Mouse (Mus musculus) embryonic facial prominence, embryonic 12.5 days (tissue): Measurements from ENCODE around the gene Axin2. TPM values are rescaled to one million over a fixed set of nuclear protein-coding genes. Genes with fewer than 3 reads are reported as not detected.

ENCODE experiments used
- ATAC-seq: fragments of 200-750 bp; cut with Nextera tagmentation; 2 replicates; pipeline ENCODE4 v1.8.0; 2017; ENCODE audit not compliant: insufficient number of reproducible peaks, insufficient read depth, low FRiP score, low TSS enrichment
- H3K27ac ChIP-seq: fragments of 300-500 bp; sonication (generic); 2 replicates; pipeline ENCODE4 v1.5.1; 2016; ENCODE audit warnings: mild to moderate bottlenecking
- H3K27me3 ChIP-seq: fragments of 300-500 bp; sonication (generic); 2 replicates; pipeline ENCODE4 v1.6.1; 2016; ENCODE audit warnings: mild to moderate bottlenecking, moderate library complexity
- H3K36me3 ChIP-seq: fragments of 300-500 bp; sonication (generic); 2 replicates; pipeline ENCODE4 v1.6.1; 2016; ENCODE audit warnings: mild to moderate bottlenecking
- H3K4me1 ChIP-seq: fragments of 300-500 bp; sonication (generic); 2 replicates; pipeline ENCODE4 v1.6.1; 2016
- H3K4me2 ChIP-seq: fragments of 300-500 bp; sonication (generic); replicated peaks from 2 replicates; pipeline ENCODE4 v1.6.1; 2016; ENCODE audit warnings: mild to moderate bottlenecking, moderate library complexity
- H3K4me3 ChIP-seq: fragments of 300-500 bp; sonication (generic); 2 replicates; pipeline ENCODE4 v1.5.1; 2016; ENCODE audit warnings: mild to moderate bottlenecking
- H3K9ac ChIP-seq: fragments of 300-500 bp; sonication (generic); 2 replicates; pipeline ENCODE4 v1.6.1; 2016; ENCODE audit warnings: mild to moderate bottlenecking, moderate library complexity
- H3K9me3 ChIP-seq: fragments of 300-500 bp; sonication (generic); 2 replicates; pipeline ENCODE4 v1.6.1; 2016; ENCODE audit warnings: mild to moderate bottlenecking, moderate library complexity
- WGBS: fragments of 180-500 bp; shearing (Covaris S2); methylation state at CpG from one replicate; pipeline ENCODE4 v1.1.7; 2016; 5-methylcytosine and 5-hydroxymethylcytosine counted together
- polyA plus RNA-seq: library from polyadenylated mRNA; unstranded; fragments of >200 nt; fragmentation: Nextera tagmentation; extraction: Ambion mirVana; gene quantifications from 2 replicates; pipeline ENCODE4 v1.2.1, GENCODE M21; 2016

The Axin2 gene
- polyA plus RNA-seq, 1 experiment from 2014 or later: 17.5 TPM

DNA sequence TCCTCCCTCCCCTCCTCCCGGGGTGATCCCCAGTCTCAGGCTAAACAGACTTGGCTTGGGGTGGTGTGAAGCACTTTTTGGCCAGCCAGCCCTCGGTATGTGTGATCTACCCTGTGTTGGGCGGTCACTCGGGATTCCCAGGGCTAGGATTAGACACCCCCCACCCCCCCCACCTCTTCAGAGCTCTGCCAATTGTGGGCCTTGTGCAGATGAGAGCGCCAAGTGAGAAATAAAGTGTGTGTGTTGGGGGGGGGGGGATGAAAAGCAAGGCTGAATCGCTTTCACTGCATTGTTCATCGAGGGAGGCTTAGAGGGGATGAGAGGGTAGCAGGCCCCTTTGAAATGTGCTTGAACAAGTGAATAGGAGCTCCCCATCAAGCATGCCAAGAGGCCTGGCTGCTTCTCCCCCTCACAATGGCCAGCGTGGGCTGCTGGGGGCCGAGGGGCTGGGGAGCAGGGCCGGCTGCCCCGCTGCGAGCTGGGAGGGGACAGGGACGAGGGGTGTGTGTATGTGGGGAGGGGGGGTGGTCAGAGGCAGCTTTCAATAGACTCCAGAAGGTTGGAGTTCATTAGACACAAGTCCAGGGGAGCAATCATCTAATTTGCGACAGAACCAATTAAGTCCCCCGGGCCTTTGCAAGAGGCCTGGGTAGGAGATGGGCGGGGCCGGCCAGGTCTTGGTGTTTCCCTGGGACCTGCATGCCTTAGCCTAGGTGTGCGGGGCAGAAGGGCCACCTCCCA, 15.1 kb downstream of the Axin2 start:
- WGBS: 37% methylated on average over 18 of the region's 18 CpGs
- Histone ChIP-seq H3K27me3 (no peaks in the 10 kb centered on the region), H3K4me3 (no peak overlapping the region), H3K36me3 (peaks cover 73% of the 10 kb centered on the region), H3K27ac (peak overlapping the region; percentile 61; the same call in 1 of the 2 replicates), H3K9ac (no peak overlapping the region), H3K4me1 (peaks cover 46% of the 10 kb centered on the region), H3K9me3 (no peaks in the 10 kb centered on the region), H3K4me2 (peak overlapping the region; percentile 16)
- ATAC-seq: peak; percentile 41; the same call in 1 of the 2 replicates

GRCm38 (mm10) chr11:108936016-108936792, 16.1 kb downstream of the Axin2 start:
- Histone ChIP-seq H3K4me2 (no peak overlapping the region), H3K27me3 (no peaks in the 10 kb centered on the region), H3K9ac (no peak overlapping the region), H3K9me3 (no peaks in the 10 kb centered on the region), H3K27ac (peak overlapping the region; percentile 18; the same call in 1 of the 2 replicates), H3K4me3 (no peak overlapping the region), H3K4me1 (peaks cover 45% of the 10 kb centered on the region), H3K36me3 (peaks cover 72% of the 10 kb centered on the region)
- ATAC-seq: no peak
- WGBS: 45% methylated on average over 18 of the region's 18 CpGs

- no peaks in the 10 kb centered on the region for H3K9me3 ChIP-seq
- peak overlapping the region; percentile 50; the same call in 1 of the 2 replicates for H3K27ac ChIP-seq
- H3K4me1 ChIP-seq: peaks cover 20% of the 10 kb centered on the region
- WGBS: 61% methylated on average over 19 of the region's 19 CpGs
- peaks cover 79% of the 10 kb centered on the region for H3K36me3 ChIP-seq
- ATAC-seq: no peak
- H3K4me2 ChIP-seq: no peak overlapping the region
- no peaks in the 10 kb centered on the region for H3K27me3 ChIP-seq
- no peak overlapping the region for H3K9ac ChIP-seq
- no peak overlapping the region for H3K4me3 ChIP-seq
Measured at GRCm38 (mm10) chr11:108940655-108941412, 20.7 kb downstream of the Axin2 start.

- Histone ChIP-seq H3K9ac (no peak overlapping the region), H3K4me1 (peaks cover 13% of the 10 kb centered on the region), H3K27me3 (no peaks in the 10 kb centered on the region), H3K9me3 (no peaks in the 10 kb centered on the region), H3K27ac (no peak overlapping the region; the same call in 1 of the 2 replicates), H3K4me3 (no peak overlapping the region), H3K36me3 (peaks cover 89% of the 10 kb centered on the region), H3K4me2 (no peak overlapping the region)
- no peak for ATAC-seq
- WGBS: 94% methylated on average over 18 of the region's 18 CpGs
Measured at GRCm38 (mm10) chr11:108941836-108942235, 21.7 kb downstream of the Axin2 start.

GRCm38 (mm10) chr11:108943741-108944140, 23.6 kb downstream of the Axin2 start:
- H3K4me2 ChIP-seq: no peak overlapping the region
- no peaks in the 10 kb centered on the region for H3K9me3 ChIP-seq
- H3K9ac ChIP-seq: no peak overlapping the region
- no peak overlapping the region for H3K4me3 ChIP-seq
- peaks cover 84% of the 10 kb centered on the region for H3K36me3 ChIP-seq
- no peak for ATAC-seq
- H3K27ac ChIP-seq: 0 out of 2 replicates have a peak overlapping the region, but pooled peaks have one; percentile 17
- 89% methylated on average over 10 of the region's 11 CpGs for WGBS
- no peaks in the 10 kb centered on the region for H3K27me3 ChIP-seq
- peaks cover 31% of the 10 kb centered on the region for H3K4me1 ChIP-seq

- Histone ChIP-seq H3K27ac (no peak overlapping the region), H3K4me3 (no peak overlapping the region), H3K36me3 (peaks cover 83% of the 10 kb centered on the region), H3K4me1 (peaks cover 27% of the 10 kb centered on the region), H3K4me2 (no peak overlapping the region), H3K27me3 (no peaks in the 10 kb centered on the region), H3K9me3 (no peaks in the 10 kb centered on the region), H3K9ac (no peak overlapping the region)
- ATAC-seq: no peak
- 91% methylated on average over 9 of the region's 9 CpGs for WGBS
Measured at GRCm38 (mm10) chr11:108945666-108946065, 25.5 kb downstream of the Axin2 start.

DNA sequence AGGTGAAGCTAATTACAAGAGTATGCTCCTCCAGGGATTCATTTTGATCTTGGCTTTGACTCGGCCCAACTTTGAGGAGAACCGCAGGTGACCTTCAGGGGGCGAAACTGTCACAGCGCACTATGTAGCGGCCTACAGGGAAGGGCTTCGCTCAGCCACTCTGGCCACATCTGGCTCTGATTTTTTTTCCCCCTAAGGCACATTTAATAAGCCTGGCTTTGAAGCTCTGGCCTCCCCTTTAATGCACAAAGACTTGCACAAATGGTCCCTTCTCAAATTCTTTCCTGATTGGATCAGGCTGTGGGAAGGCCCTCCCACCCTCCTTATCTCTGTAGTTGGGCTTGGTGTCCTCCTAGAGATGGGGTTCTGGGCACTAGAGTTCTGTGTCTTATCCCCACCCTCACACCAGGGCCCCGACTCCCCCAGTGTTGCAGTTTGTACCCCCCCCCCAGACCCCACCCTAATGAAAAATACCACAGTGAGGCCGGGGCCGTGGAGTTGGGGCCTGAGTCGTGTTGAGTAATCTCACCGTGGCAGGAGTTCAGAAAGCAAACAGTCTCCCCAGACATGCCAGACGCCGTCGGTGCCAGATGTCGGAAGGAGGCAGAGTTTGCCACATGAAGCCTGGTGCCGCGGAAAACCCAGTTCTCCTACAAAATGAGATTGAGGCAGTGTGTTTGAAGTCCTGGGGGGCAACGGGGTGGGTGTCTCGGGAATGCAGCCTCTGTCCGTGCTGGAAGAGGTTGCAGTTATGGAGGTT, 27.5 kb downstream of the Axin2 start:
- peak overlapping the region; percentile 87 for H3K27ac ChIP-seq
- ATAC-seq: peak; percentile 69; the same call in 1 of the 2 replicates
- no peaks in the 10 kb centered on the region for H3K9me3 ChIP-seq
- H3K9ac ChIP-seq: no peak overlapping the region
- peaks cover 75% of the 10 kb centered on the region for H3K36me3 ChIP-seq
- peaks cover 25% of the 10 kb centered on the region for H3K4me1 ChIP-seq
- H3K27me3 ChIP-seq: no peaks in the 10 kb centered on the region
- H3K4me2 ChIP-seq: no peak overlapping the region
- no peak overlapping the region for H3K4me3 ChIP-seq
- 21% methylated on average over 20 of the region's 20 CpGs for WGBS

DNA sequence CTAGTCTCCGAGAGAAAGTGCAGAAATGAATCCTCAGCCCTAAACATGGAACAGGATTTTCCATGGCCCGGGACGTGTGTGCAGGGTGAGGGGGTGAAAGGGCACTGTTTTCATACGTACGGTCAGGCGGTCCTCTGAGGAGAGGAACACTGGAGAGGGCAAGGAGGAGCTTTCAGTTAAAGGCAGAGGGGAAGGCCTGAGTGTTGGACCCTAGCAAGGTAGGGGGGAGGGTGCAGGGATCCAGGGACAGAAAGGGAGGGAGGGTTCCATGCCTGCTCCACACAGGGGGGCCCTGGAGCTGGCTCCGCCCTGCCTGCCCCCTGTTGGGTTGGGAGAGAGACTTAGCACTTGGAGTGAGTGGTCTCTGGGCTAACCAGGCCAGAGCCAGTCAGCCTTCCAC, 28.4 kb downstream of the Axin2 start:
- Histone ChIP-seq H3K27ac (peak overlapping the region; percentile 87), H3K9ac (no peak overlapping the region), H3K4me1 (peaks cover 25% of the 10 kb centered on the region), H3K4me2 (no peak overlapping the region), H3K4me3 (no peak overlapping the region), H3K36me3 (peaks cover 69% of the 10 kb centered on the region), H3K27me3 (no peaks in the 10 kb centered on the region), H3K9me3 (no peaks in the 10 kb centered on the region)
- ATAC-seq: 0 out of 2 replicates have a peak, but pooled peaks have one; percentile 24
- 46% methylated on average over 7 of the region's 7 CpGs for WGBS

DNA sequence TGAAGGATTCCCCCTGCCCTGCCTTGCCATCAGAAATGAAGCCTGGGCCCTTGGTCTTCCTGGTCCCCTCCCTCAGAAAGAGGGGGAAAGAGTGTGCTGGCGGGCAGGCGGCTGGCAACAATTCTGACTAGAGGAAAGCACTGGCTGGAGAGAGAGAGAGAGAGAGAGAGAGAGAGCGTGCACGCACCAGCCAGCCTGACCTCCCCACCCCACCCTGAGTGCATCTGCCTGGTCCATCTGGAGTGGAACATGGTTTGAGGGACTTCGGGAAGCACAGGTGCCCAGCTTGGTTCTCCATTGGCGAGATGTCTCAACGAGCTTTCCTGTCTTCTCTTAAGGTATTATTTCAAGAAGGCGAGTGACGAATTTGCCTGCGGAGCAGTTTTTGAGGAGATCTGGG, 28.8 kb downstream of the Axin2 start:
- no peaks in the 10 kb centered on the region for H3K9me3 ChIP-seq
- 72% methylated on average over 10 of the region's 10 CpGs for WGBS

GRCm38 (mm10) chr11:108952343-108952742, 32.2 kb downstream of the Axin2 start:
- H3K4me3 ChIP-seq: no peak overlapping the region
- 64% methylated on average over 5 of the region's 5 CpGs for WGBS
- peaks cover 31% of the 10 kb centered on the region for H3K36me3 ChIP-seq
- no peaks in the 10 kb centered on the region for H3K9me3 ChIP-seq
- no peaks in the 10 kb centered on the region for H3K27me3 ChIP-seq
- no peak overlapping the region for H3K9ac ChIP-seq
- no peak overlapping the region for H3K27ac ChIP-seq
- no peak overlapping the region for H3K4me2 ChIP-seq
- no peak for ATAC-seq
- peaks cover 17% of the 10 kb centered on the region for H3K4me1 ChIP-seq

More for the DNA sequence above, 28.8 kb downstream of the Axin2 start:
- ATAC-seq: no peak
- no peaks in the 10 kb centered on the region for H3K27me3 ChIP-seq
- peaks cover 65% of the 10 kb centered on the region for H3K36me3 ChIP-seq
- no peak overlapping the region for H3K4me3 ChIP-seq
- peak overlapping the region; percentile 87 for H3K27ac ChIP-seq
- H3K4me1 ChIP-seq: peaks cover 25% of the 10 kb centered on the region
- no peak overlapping the region for H3K4me2 ChIP-seq
- H3K9ac ChIP-seq: no peak overlapping the region

- Histone ChIP-seq H3K9me3 (no peaks in the 10 kb centered on the region), H3K4me1 (no peaks in the 10 kb centered on the region), H3K27ac (no peak overlapping the region), H3K9ac (no peak overlapping the region), H3K27me3 (no peaks in the 10 kb centered on the region), H3K36me3 (peaks cover 4% of the 10 kb centered on the region), H3K4me2 (no peak overlapping the region), H3K4me3 (no peak overlapping the region)
- no peak for ATAC-seq
- WGBS: 89% methylated on average over 4 of the region's 4 CpGs
Measured at GRCm38 (mm10) chr11:108955943-108956342, 35.8 kb downstream of the Axin2 start.
